In genomic region chr10:116783020-116783419, GRCm38 (mm10) we compare ENCODE assay signal across 16 mouse cellular contexts.
"Had no signal": no experiment of that assay in that cellular context is flagged by ENCODE, and none has a peak within 500 bp of the region (broad histone marks: within the 10 kb centered on the region; RNA-seq: fewer than 3 reads in every experiment).

No protein-coding gene starts in this region.

- H3K4me3 ChIP-seq: layer of hippocampus, adult 2 months; limb, embryonic 10.5 days; limb, embryonic 13.5 days; liver, embryonic 12.5 days; liver, embryonic 15.5 days had no signal

- H3K4me2 ChIP-seq: limb, embryonic 13.5 days; liver, embryonic 12.5 days; liver, embryonic 15.5 days; midbrain, embryonic 11.5 days had no signal

- H3K9ac ChIP-seq: limb, embryonic 13.5 days; liver, embryonic 12.5 days; liver, embryonic 15.5 days had no signal

- H3K27ac ChIP-seq: layer of hippocampus, adult 2 months; limb, embryonic 10.5 days; limb, embryonic 13.5 days; liver, embryonic 12.5 days; liver, embryonic 15.5 days; macrophage had no signal

- DNase-seq: kidney, adult 9 months; kidney, postnatal 14 days; layer of hippocampus, adult 9-11 months; liver; lung, adult 18-20 months; midbrain, embryonic 14.5 days; thymus, adult 18-20 months; thymus, postnatal 36 days had no signal

- H3K9me3 ChIP-seq: limb, embryonic 10.5 days; limb, embryonic 13.5 days; liver, embryonic 12.5 days; liver, embryonic 15.5 days had no signal

- H3K4me1 ChIP-seq: limb, embryonic 10.5 days; limb, embryonic 13.5 days; liver, embryonic 12.5 days; liver, embryonic 15.5 days had no signal

- H3K27me3 ChIP-seq: limb, embryonic 13.5 days; liver, embryonic 12.5 days; liver, embryonic 15.5 days had no signal

- ATAC-seq: liver, embryonic 12.5 days; lung, postnatal 0 days had no signal

- H3K36me3 ChIP-seq: limb, embryonic 10.5 days; limb, embryonic 13.5 days; liver, embryonic 12.5 days; liver, embryonic 15.5 days had no signal
